Mouse (Mus musculus): ENCODE measurements around the gene Slc31a2.
"Not testable (repeated sequence)": the region's sequence is repeated elsewhere in the genome, so short reads cannot be mapped to it uniquely, and the experiment has no call there.

Slc31a2 gene

GRCm38 (mm10) chr4:62262276-62262675 lies at the start of gene Slc31a2:
Gene Slc31a2 (plus strand): TSS chr4:62262562.
- DNase-seq, result no peak

DNA sequence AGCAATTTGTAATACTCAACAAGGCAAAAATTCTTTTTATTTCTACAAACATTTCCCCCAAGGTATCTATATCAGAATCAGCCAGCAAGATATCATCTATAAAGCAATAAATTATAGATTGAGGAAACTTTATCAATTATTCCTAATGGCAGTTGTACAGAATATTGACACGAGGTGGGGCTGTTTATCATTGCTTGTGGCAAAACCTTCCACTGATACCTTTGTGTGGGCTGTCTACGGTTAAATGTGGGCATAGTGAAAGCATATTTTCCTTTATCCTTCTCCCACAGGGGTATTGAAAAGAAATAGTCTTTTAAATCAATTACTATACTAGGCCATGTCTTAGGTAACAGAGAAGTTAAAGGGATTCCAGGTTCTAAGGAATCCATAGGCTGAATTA lies 48.9 kb upstream of the Slc31a2 start:
- no peak for DNase-seq

- peak; percentile 43 for DNase-seq
These were observed 34.0 kb upstream of the Slc31a2 start for GRCm38 (mm10) chr4:62228391-62228790.

DNA sequence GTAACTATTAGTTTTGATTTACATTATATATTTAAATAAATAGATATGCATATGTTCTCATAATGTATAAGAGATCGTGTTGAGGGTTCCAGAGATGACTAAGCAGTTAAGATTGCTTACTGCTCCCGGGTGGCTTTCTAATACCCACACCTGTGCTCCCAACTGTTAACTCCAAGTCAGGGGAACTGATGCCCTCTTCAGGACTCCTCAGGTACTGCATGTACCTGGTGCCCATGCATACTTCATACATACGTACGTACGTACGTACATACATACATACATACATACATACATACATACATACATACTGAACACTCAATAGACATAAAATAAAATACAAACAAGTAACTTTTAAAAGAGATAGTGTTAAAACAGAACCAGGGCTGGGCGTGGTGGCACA lies 32.9 kb upstream of the Slc31a2 start:
- DNase-seq, result peak; percentile 24

DNA sequence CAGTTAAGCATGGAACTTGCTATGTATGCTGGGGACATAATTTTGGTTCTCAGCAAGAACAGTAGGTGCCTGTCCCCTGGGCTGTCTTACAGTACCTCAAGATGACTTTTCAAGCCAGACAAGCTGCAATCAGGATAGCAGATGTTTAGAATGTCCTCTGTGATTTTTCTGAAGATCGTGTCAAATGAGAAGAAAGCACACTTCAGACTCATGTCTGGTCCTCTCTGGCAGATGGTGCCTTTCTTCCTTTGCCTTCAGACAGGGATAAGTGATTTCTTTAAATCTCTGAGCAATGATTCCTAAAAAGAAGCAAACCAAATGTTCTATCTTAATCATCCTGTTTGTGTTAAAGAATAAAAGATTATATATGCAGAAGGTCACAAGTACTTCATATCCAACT lies 32.2 kb upstream of the Slc31a2 start:
- DNase-seq, result no peak

- peak; percentile 20 for DNase-seq
These were observed 31.6 kb upstream of the Slc31a2 start, which contains the start of gene Zfp37 for GRCm38 (mm10) chr4:62230769-62231168. Gene Zfp37 (minus strand): TSS chr4:62231047.

GRCm38 (mm10) chr4:62240586-62240985 lies 21.8 kb upstream of the Slc31a2 start:
- DNase-seq, result no peak

DNA sequence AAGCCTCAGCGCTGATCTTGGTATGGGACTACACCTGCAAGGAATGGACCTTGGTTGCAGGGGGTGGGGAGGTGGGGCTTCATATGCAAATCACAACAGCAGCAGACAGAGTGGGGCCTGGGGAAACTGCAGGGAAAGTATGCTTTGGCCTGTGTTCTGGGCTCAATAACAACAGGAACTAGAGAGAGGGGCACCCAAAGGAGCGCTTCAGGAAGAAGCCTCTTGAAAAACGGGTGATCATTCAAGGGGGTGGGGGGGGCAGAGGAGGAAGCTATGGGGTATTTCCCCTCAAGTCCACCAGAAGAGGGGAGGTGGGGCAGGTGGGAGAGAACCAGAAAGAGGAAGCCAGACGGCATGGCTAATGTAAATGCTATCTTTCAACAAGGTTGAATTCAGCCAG lies 14.0 kb upstream of the Slc31a2 start:
- DNase-seq, result no peak

DNA sequence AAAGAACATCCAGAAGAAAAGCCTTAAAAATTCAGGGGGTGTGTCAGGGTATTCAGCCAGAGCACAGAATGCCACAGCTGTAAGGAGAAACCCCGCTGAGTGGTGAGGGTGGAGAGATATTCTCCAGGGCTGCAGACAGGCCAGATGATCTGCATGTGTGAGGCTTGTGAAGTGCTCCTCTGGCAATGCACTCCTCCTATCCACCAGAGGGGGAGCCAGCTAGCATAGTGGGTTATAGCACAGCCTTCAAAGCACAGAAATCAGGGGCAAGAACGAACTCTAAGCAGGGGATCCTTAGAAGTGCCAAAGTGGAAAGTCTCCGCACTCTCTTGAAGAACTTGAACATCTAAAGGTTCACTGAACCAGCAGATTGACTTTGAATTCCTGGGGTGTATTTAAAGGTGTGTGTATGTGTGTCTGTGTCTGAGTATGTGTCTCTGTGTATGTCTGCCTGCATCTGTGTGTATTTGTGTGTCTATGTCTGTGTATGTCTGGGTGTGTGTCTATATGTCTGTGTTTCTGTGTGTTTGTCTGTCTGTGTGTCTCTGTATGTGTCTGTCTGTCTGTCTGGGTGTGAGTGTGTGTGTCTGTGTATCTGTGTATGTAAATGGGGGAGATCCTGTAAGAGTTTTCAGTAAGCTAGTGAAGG lies 11.3 kb upstream of the Slc31a2 start:
- peak; percentile 40 for DNase-seq

- no peak for DNase-seq
These were observed 10.6 kb upstream of the Slc31a2 start for GRCm38 (mm10) chr4:62251776-62252175.

DNA sequence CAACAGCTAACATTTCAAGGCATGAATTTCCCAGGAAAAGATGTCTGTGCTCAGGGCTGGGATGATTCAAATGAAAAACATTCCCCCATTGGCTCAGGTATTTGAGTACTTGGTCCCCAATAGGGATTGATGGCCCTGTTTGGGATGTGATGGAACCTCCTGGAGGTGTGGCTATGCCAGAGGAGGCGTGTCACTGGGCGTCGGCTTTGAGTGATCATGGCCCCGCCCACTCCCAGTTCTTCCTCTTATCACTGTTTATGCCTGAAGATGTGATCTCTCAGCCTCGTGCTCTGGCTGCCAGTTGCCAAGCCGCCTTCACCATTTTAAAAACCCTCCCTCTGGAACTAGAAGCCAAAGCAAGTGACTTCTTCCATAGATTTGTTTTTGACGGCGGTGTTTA lies 7.8 kb upstream of the Slc31a2 start:
- DNase-seq, result no peak

GRCm38 (mm10) chr4:62256931-62257330 lies 5.4 kb upstream of the Slc31a2 start:
- DNase-seq, result peak; percentile 50

DNA sequence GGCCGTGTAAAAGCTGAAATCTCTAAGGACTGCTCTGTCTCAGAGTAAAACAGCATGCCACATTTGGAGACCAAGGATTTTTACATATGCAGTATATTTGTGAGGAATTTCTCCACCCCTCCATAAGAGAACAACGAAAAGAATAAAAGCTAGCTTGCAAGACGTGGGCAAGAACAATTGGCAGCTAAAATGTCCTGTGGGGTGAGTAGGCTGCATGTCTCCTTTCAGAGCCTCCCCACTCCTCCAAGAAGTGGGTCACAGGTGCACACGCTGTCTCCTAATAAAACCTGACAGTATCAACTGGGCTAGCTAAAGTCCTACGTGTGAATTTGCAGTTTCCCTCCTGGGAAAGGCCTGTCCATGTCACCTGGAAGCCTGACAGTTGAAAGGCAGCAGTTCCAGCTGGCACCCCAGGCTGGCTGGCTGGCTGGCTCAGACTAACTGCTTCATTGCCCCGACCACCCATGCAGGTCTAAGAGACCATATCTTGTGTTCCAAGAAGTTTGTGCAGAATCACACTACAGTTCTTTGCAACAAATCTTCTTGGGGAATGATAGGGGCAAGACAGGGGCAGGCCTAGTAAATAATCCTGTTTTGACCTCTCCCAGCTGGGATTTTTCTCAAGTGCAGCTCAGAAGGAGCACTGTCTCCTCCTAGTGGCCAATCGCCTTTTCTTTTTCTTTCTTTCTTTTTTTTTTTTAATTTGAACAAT lies 927 bp downstream of the Slc31a2 start:
- DNase-seq, result peak; percentile 68

DNA sequence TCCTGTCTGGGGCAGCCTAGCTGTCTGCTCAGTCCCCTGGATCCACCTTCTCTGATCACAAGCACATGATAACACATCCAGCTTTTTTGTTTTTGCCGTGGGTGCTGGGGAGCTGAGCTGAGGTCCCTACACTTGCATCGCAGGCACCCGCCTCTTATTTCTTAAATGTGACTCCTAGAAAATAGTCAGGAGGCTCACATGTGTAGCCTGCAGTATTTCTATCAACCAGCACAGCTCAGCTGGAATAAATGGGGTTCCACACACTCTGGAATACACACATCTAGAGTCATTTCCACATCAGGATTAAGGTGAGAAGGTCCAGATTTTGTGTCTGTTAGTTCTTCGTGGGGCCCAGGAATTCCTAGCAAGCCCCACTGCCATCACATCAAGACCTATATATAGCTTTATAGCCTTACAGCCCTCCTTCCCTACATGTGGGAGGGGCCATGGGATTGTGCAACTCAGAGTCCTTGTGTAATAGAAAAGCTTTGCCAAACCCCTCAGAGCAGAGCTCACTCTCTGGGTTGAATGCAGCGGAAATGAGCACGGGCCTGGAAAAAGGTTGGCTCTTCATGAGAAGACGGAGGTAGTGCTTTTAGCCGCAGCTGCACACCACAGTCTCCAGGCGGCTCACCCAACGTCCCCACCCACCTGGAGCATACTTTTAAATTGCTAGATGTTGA lies 2.9 kb downstream of the Slc31a2 start:
- DNase-seq, result no peak

DNA sequence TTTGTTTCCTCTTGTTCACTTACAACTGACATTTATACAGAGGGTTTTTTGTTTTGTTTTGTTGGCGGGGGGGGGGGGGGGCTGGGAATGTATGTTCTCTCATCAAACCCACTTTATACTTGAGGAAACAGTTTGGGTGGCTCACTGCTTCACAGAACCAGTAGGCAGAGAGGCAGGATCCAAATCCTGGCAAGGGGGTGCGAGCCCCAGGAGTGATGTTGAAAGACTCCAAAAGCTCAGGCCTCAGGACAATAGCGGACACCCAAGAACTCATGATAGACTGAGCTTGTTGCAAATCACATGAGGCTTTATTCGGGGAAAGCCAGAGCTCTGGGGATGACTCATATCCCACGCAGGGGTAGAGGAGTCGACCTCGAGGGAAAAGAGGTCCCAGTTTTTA lies 3.7 kb downstream of the Slc31a2 start:
- not testable (repeated sequence) for DNase-seq

DNA sequence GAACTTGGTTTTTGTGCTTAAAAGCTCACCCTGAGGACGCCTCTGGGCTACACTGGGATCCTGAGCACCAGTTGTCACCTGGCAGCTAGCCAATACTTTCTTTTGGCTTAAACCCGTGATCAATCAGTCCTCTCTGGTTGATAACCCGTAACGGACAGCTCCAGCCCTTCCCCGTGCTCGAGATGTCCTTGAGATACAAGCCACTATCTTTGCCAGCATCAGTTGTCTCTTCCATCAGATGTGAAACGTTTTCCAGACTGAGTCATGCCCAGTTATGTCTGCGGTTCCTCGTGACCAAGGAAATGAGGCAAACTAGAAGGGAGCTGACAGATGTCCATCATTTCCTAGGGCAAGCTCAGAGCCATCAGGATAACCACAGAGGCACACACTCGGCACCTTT lies 4.7 kb downstream of the Slc31a2 start:
- DNase-seq, result no peak

DNA sequence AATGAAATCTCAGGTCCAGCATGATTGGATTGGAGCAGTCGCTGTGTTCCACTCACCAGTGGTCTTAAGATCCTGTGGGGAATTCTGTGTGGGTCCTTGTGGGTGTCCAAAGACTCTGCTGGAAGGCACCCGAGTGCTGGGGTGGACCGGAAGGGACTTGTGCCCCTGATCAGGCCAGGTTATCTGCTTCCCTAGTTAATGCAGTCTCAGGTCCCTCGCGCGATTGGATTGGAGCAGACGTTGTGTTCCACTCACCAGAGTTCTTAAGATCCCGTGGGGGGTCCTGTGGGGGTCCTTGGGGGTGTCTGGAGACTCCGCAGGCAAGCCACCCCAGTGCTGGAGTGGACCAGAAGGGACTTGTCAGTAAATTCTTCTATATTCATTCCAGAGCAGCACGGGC lies 10.3 kb downstream of the Slc31a2 start:
- DNase-seq, result no peak

DNA sequence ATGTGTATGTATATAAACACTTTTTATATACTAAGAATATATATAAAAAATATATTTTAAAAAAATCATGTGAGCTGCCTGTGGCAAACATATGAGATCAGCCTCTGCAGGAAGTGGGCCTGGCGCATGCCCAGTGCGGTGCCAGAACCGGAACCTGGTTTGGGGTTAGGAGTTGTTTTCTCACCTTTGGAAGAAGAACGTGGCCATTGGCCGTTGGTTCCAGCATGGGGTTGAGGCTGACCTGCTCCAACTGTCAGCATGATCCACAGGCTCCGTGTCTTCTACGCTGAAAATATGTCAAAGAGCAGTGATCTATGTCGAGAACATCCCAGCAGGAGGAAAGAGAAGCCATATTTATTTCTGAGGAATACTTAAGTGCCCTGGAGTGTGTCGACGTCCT lies 11.6 kb downstream of the Slc31a2 start:
- no peak for DNase-seq

- DNase-seq, result peak; percentile 87
These were observed 12.6 kb downstream of the Slc31a2 start for GRCm38 (mm10) chr4:62274841-62275536.

DNA sequence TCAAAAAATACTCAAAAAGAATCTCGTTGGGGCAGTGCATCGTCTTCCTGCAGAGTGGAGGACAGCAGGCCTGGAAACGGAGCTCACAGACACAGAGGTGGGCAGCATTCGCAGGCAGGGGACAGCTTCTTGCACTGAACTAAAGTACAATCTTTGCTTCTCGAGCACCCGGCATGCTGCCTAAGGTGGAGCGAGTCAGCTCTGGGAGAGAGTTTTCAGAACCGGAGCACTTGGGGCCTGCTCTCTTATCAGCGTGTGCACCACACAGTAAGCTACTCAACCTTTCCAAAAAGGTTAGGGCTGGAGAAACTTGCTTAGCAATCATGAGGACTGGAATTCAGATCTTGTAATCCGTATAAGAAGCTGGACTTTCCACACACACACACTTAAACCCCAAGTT lies 14.3 kb downstream of the Slc31a2 start:
- DNase-seq, result no peak

DNA sequence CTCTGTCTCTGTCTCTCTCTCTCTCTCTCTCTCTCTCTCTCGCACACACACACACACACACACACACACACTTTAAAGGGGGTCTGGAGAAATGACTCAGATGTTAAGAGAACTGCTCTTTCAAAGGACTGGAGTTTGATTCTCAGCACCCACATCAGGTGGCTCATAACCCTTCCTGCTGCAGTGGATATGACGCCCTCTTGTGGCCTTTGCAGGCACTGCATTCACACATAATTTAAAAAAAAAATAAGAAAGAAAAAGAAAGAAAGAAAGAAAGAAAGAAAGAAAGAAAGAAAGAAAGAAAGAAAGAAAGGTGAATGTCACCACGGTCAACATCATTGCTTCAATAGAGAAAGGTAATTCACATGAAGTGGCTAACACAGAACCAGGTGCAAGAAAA lies 14.9 kb downstream of the Slc31a2 start:
- DNase-seq, result no peak

- DNase-seq, result peak; percentile 16
These were observed 15.7 kb downstream of the Slc31a2 start for GRCm38 (mm10) chr4:62278081-62278480.

DNA sequence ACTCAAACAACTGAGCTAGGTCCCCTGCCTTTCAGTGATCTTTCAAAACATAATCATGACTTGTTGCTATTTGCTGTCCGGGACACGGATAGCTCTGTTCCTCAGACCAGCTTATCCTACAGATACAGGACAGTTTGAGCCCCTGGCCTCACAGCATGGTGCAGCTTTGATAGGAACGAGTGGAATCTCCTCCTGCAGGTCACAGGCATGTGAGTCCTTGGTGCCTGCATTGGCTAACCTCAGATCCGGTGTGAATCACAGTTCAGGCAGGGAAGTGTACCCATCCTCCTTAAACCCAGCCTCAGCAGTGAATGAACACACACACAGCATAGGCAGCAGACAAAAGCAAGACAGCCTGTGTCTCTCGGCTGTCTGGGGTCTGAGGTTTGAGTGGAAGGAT lies 19.0 kb downstream of the Slc31a2 start:
- DNase-seq, result no peak
